Mouse (Mus musculus) right cerebral cortex, postnatal 14 days (tissue): ENCODE data around the gene S100a5.

Source experiments
- DNase-seq: peaks from one replicate; pipeline ENCODE4 v3.0.0; 2022

The S100a5 gene

DNA sequence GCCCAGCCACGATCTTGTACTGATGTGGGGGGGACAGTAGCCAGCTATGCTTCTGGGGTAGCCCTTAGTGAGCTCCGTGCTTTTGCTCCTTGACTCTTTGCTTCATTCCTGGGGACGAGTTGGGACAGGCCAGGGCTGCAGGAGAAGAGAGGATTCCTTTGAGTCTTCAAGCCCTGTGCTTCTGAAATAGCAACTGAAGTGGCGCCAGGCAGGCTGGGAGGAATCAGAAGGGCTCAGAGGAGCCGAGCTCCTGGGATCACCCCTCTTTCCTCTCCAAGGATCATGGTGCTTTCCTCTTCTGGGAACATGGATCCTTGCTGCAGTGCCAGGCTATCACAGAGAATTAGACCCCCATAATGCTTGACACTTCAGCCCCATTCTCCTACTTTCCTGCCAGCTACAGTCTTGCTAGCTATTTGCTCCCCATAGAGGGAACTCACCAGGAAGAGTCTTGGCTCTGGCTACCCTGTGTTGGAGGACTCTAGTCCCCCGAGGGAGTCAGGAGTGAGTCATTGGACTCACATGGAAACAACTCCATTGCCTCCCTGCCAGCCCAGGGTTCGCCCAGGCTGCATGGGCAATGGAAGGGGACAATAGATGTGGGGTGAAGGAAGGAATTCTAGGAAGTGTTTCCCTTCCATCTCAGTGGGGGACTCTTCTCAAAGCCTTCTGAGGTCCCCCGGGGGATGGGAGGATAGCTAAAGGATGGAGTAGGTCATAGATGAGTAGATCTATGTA is 7.7 kb upstream of the S100a5 start:
- no peak for DNase-seq

DNA sequence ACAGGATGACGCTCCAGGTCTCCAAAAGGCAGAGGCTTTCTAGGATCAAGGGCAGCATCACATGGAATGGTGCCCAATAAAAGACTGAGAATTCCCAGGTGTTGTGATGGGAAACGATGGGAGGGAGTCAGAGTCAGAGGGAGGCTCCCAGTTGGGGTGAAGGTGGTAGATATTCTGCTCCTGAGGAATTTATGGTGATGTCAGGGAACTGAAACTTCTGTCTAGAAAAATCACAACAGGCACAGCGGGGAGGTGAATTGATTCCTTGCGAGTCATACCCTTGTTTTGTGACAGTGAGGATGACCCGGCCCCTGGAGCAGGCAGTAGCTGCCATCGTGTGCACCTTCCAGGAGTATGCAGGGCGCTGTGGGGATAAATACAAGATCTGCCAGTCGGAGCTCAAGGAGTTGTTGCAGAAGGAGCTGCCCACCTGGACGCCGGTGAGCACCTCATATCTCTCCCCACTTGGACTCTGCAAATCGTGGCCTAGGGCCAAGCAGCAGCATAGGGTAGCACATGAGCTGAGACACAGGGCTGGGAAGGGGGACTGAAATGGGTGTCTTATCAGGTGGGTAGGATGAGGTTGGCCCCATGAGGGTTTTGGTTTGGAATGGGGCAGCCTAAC is 6.7 kb upstream of the S100a5 start, which contains the start of gene Gm42674:
Gene Gm42674 (plus strand): TSS at position 419 of the 625 bp plus-strand sequence.
- no peak for DNase-seq

DNA sequence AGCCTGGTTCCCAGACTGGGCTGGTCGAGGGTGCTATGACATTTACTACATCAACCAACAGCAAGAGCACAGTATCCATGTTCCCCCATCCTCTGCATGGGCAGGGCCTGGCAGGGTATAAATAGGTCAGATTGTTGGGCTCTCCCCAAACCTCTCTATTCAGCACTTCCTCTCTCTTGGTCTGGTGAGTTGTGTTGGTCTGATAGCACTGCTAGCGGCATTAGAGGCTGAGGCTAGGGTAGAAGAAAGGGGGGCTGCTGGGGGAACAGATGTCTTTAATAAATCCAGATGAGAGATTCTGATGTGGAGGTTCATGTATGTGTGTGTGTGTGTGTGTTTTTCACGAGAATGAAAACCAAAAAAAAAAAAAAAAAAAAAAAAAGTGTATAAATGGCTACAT is 4.7 kb upstream of the S100a5 start, which contains the start of gene S100a4:
Gene S100a4 (plus strand): TSS at position 149 of the 400 bp plus-strand sequence.
- no peak for DNase-seq

DNA sequence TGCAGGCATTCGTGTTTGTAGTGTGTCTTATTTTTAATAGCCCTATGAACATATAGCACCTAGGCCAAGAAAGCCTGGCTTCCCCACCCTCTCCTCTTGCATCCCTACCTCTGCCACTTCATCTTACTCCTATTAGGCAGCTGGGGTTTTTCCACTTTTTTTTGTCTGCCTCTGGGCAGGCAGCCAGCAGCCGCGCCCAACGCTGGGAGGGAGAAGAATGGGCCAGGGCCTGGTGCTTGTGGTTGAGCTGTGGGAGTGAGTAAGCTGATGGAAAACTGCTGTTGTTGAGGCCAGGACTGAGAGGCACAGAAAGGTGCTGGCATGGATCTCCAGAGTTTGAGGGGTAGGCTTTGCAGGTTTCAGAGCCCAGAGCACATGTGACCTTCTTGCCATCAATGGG is 3.9 kb upstream of the S100a5 start:
- DNase-seq: no peak

DNA sequence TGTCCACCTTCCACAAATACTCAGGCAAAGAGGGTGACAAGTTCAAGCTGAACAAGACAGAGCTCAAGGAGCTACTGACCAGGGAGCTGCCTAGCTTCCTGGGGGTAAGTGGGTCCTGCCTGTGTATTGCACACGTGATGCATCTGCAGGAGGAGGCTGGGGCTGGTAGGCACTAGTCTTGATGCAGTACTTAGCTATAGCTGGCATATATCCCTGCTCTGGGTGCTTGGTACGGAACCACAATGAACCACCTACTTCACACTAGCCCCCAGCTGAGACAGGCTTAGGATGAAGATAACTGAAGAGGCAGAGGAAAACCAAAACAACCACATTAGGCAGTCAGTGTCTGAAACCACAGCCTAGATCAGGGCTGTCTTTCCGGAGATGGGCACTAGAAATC is 3.3 kb upstream of the S100a5 start:
- DNase-seq: no peak

DNA sequence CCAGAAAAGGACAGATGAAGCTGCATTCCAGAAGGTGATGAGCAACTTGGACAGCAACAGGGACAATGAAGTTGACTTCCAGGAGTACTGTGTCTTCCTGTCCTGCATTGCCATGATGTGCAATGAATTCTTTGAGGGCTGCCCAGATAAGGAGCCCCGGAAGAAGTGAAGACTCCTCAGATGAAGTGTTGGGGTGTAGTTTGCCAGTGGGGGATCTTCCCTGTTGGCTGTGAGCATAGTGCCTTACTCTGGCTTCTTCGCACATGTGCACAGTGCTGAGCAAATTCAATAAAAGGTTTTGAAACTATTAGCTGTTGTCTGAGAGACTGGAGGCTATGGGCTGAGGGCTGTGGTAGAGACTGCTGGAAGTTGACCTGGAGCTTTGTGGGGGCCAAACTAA is 2.6 kb upstream of the S100a5 start:
- no peak for DNase-seq

DNA sequence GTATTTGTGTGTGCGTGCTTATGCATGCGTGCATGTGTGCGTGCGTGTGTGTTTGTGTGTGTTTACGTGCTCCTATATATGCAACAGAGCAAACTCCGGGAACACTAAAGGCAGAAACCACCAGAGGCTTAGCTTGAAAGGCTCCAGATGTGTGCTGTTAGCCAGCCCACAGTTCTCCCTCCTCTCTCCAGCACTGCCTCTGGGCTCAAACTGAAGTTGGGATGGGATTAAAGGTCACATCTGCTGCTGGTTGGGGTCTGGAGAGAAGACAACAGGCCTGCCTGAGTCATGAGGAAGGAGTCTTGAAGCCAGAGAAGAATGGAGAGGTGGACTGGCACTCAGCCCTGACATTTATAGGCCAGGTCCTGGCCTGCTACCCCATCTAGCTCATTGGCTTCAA is 2.1 kb upstream of the S100a5 start:
- DNase-seq: no peak

DNA sequence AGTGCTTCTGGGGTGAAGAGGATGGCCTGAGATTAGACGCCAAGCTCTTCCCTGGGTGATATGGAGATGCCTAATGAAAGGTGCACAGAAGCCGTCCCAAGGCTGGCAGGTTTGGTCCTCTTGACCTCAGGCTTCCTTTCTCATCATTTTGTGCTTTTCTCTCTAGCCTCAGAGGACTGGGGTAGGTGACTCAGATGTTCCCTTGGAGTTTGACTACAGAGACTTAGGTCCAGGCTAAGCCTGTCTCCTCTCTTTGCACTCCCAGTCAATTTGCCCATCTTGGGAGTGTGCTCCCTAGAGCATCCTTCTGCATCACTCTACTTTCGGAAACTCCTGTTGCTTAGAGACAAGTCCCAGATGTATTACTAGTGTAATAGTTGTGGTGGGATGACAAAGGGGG is 962 bp upstream of the S100a5 start:
- DNase-seq: no peak

DNA sequence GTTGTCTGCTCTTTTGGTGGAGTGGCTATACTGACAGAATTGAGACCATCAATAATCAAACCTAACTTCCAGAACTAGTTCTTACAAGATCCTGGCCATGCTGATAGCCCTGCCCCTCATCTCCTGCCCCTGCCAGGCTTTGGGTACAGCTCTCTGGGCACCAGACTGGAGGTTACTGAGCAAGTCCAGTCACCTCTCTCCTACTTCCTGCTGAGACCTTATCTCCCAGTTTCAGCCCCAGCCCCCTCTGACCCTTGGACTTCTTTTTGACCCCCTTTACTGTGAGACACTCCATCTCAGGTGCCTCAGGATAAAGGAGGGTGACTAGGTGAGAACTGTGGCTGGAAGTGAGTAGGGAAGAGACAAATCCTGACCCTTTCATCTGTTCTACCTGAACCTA is 779 bp downstream of the S100a5 start:
- no peak for DNase-seq

DNA sequence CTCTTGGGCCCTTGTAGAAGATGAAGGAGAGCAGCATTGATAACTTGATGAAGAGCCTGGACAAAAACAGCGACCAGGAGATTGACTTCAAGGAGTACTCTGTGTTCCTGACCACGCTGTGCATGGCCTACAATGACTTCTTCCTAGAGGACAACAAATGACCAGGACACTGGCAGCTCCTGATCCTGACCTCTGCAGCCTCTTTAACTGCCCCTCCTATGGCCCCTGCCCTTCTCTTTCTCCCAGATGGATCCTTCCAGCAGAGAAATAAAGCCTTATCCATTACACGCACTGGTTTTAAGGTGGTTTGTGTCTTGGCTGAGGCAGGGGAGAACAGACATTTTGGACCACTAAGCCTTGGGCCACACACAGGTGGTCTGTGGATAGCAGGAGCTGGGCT is 3.2 kb downstream of the S100a5 start:
- no peak for DNase-seq

DNA sequence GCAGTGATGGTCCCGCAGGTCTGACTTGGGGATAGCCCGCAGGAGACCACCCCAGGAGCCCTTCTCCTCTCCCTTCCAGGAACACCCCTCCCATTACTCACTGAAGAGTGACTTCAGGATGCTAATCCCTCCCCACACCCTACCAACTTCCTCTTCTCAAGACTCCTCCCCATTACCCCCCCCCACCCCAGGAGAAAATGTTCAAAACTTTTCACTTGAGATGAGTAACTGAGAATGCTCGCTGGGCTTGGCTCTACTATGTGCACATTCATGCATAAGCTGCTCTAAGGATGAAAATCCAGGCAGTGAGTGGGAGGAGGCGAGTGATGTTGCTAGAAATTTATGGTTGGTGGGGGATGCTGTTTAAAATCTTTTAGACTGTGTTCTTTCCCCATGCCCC is 3.7 kb downstream of the S100a5 start:
- DNase-seq: no peak

DNA sequence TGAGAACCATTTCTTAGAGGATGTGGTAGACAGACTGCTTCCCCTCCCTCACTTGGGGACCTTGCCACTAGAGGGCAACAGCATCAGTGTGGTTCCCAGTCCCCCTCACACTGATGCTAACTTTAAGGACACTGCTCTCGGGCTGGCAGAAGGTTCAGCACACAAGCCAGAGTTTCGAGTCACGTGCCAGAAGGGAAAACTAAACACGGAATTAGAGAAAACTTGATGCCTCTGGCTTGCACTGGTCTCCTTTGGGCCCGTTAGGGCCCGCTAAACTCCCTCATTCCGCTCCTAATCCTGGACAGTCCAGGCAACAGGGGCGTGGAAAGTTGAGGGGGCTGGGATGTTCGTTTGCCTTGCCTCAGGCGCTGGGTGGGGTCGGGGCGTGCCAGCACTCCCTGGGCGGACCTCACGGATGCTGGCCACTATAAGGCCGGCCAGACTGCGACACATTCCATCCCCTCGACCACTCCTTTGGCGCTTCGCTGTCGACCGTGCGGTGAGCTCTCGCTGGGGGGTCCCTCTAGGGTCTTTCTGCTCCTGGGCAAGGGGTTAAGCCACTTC is 4.5 kb downstream of the S100a5 start, which contains the start of gene S100a6:
Gene S100a6 (plus strand): TSS at position 155 of the 564 bp plus-strand sequence.
- peak; percentile 54 for DNase-seq

DNA sequence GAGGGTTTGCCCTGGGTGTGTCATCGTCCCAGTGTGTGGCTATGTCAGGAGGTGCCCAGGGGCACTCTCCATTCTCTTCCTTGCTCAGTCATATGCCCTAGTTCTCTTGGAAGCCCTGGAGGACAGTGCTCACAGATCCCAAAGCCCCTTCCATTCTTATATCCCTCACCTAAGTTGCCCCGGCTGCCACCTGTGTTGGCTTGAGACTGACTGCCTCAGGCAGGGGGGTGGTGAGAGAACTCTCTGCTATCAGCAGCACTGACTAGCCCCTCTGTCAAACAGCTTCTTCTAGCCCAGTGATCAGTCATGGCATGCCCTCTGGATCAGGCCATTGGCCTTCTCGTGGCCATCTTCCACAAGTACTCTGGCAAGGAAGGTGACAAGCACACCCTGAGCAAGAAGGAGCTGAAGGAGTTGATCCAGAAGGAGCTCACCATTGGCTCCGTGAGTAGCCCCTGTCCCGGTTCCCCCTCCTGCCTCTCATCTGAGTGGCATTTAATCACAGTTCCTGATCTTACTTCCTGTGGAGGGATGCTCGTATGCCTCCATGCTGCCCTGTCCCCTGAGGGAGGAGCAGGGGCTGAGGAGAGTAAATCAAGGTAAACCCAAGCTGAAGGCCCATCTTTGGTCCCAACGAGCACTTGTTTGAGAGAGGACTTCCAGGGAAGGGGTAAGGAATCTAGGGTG is 5.3 kb downstream of the S100a5 start:
- no peak for DNase-seq

DNA sequence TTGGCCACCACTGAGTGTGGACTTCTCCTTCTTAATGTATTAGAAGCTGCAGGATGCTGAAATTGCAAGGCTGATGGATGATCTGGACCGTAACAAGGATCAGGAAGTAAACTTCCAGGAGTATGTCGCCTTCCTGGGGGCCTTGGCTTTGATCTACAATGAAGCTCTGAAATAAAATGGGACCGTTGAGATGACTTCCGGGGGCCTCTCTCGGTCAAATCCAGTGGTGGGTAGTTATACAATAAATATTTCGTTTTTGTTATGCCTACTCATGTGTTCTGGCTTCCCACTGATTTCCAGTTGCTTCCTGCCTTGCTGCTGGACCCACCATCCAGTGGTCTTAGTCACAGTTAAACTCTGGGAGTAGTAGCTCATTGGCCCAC is 5.8 kb downstream of the S100a5 start:
- DNase-seq: no peak

DNA sequence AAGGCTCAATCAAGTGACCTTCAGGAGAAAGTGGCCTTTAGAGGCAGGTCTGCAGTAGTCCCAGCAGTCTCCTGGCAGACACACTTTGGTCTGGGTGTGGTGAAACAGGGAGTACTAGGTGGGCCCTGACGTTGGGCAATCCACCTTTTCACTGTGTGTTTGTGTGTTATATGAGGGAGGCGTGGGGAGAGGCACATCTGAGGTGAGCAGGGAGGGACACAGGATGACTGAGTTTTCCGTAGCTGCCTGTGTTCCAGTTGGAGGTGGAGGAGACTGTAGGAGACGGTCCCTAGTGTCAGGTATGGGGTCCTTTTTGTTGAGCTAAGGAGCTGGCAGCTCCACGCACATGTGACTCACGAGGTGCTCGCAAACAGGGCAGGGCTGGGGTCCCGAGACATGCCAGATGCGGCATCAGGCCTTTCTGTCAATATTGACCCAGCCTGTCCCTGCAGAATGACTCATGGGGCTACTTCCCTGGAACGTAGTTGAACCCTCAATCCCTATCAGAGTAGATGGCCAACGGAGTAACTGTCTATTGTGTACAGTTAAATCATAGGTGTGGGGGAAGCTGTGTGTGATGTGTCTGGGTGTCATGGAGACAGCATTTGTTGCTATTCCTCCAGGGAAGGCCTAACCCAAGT is 6.4 kb downstream of the S100a5 start:
- no peak for DNase-seq

DNA sequence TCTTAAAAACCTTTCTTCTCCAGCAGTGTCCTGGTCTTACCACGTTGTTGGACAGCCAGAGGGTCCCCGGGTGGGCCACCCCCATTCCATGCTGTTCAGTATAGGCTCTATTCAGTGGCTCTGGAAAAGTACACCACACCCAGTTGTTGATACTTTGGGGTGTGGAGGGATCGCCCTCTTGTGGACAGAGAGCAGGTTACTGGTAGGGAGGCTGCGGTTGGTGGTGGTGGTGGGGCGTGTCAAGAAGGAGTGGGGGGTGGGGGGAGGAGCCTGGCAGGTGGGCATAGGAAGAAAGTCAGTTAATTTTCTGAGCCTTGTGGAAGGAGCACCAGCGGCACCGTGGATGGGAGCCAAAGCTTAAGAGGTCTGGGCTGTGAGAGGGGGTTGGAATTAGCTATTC is 7.1 kb downstream of the S100a5 start:
- peak; percentile 70 for DNase-seq

DNA sequence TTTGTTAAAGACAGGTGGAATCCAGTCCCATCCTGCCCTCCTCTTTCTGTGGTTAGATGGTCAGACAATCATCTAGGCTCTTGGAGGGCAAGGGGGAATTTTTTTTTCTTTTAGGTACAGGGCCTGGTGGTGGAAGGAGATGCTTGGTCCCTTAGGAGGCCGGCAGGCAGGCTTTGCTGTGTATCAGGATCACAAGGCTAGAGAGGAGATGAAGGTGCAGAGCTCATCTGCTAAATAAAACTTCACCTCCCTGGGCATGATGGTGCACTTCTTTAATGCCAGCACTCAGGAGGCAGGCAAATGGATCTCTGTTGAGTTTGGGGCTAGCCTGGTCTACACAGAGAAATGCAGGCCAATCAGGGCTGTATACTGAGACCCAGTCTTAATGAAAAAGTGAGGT is 7.6 kb downstream of the S100a5 start:
- no peak for DNase-seq

DNA sequence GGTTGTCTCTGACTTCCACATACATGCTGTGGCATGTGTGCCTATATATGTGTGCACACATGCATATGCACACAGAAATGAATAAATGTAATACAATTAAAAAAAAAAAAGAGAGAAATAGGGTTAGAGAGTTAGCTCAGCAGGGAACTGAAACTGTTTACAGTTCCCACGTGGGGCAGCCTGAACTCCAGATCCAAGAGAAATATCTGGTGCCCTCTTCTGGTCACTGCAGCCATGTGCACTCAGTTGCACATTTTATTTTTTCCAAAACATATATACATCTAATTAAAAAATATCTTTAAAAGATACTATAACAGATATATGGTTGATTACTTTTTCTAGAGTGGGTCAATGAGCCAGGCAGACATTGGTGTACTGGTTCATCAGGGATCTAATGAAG is 9.3 kb downstream of the S100a5 start:
- DNase-seq: no peak

DNA sequence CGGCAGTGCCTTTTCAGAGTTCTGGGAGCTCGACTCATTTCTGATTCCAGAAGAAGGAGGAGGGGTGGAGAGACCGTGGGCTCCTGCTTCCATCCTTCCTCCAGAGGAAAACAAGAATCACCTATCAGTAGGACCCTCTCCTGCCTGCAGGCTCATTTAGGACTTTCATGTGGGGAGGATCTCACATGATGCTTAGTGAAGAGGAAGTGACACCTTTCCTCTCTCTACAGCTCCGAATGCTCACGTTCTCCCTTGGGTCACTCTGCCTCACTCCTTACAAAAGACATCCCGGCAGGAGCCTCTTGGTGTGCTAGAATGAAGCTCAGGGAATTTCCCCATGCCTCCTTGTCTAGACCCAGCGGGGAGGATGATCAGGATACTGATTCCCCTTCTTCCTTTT is 13.2 kb downstream of the S100a5 start:
- no peak for DNase-seq

DNA sequence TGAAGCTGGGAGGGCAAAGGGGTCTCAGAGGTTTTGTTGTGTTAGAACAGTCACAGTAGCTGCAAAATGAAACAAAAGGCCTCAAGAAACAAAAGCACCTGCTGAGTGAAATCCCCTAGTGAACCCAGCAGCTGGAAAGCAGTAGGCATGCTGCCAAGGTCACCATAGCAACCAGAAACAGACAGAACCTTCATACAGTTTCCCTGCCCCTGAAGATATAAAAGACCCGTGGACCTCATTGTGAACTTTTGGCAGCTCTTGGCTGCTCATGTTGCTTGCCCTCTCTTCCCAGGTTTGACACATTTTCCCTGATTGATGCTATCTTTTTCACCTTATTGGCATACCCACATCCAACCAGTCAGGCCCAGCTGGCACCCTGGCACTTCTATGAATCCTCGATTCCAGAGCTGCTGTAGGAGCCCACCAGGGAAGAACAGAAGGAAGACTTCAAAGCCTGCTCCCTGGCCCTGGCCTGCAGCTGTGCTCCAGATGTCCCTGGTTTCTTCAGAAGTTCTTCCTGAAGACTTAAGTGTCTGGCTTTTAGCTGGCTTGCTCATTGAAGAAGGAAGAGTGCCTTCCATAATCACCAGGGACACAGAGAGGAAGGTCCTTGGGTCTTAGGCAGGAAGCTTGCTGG is 15.2 kb downstream of the S100a5 start:
- DNase-seq: peak; percentile 65

DNA sequence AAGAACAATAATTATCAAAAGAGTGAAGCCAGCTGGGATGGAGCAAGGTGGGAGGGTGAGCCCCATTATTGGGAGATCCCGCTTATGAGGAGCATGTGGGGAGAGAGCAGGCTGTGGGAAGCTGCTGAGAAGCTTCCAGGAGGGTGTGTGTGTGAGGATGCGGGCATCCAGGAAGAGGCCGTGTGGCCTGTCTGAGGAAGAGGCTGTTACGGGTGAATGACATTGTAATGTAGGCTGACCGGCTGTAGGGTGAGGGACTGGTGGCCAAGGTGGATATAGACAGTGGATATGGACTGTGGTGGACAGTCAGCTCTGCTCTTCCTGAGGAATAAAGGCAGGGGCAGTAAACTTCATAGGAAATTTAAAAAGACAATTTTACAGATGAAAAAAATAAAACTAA is 17.2 kb downstream of the S100a5 start:
- no peak for DNase-seq

DNA sequence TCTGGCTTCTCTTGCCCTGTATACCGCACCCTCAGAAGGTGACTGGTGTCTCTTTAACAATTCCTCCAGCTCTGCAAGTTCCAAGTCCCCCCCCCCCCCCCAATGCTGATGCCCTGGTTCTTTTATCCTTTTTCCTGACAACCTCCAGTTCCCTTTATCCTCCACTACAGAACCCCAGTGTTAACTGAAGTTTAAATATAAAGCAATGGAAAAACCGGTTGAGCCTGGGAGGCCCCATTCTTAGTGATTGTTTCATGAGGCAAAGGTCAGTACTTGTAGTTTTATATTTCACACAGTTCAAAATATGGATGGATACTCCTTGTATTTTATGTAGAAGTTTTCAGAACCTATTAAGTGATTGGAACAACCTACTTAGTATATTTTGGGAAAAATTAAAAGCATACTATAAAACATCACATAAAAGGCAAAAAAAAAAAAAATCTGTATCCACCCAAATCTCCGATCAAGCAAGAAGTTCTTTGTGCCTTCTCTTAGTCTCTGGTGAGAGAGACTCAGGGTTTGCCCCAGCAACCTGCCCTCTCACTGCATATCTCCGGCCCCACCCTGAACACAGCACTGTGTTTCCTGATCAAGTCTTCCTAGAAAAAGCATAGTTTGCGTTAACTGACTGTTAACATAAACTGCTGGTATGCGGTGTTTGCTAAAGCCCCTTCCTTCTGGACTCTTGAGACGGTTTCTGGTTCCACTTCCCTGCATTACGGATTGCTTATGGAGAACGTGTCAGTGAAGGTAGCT is 18.1 kb downstream of the S100a5 start:
- no peak for DNase-seq
